ENCODE assay signal across 29 mouse cellular contexts in the genomic region with DNA sequence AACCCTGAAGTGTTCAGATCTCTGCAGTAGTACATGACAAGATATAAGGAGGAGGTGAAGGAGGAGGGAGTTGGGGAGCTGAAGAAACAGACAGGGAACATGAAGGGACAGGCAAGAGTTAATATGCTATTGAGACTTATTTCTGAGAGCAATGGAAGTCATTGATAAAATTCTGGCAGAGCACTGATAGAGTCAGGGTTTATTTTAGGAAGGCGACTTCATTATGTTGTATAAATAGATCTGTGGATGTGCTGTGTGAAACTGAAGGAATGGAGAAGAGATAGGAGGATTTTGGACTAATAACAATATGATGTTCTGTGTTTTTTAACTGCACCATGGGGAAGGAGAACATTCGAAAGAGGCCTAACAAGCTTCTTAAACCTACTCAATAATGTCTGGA.
DNase-seq lines count a peak whose midpoint lies in the region; ATAC-seq lines count a peak whose summit lies in the region.
"Had no signal": no experiment of that assay in that cellular context is flagged by ENCODE, and none has a peak within 500 bp of the region (broad histone marks: within the 10 kb centered on the region; RNA-seq: fewer than 3 reads in every experiment).

No protein-coding gene starts in this region.

- no peaks in the 10 kb centered on the region for H3K27me3 ChIP-seq in heart, embryonic 16.5 days (ENCODE audit: control insufficient read depth, insufficient read depth, low read length)
- H3K27me3 ChIP-seq in liver, embryonic 12.5 days (replicated peaks), result no peaks in the 10 kb centered on the region
- H3K27me3 ChIP-seq: embryonic facial prominence, embryonic 13.5 days; hindbrain, embryonic 12.5 days; liver, embryonic 15.5 days; midbrain, embryonic 15.5 days; neural tube, embryonic 12.5 days had no signal

- H3K4me1 ChIP-seq in heart, embryonic 16.5 days (ENCODE audit: control insufficient read depth, insufficient read depth, low read length), result peaks cover 21% of the 10 kb centered on the region
- no peaks in the 10 kb centered on the region for H3K4me1 ChIP-seq in liver, embryonic 12.5 days
- H3K4me1 ChIP-seq: embryonic facial prominence, embryonic 13.5 days; forebrain, embryonic 10.5 days; hindbrain, embryonic 12.5 days; liver, embryonic 15.5 days; midbrain, embryonic 10.5 days; midbrain, embryonic 15.5 days; neural tube, embryonic 12.5 days had no signal

- peak; percentile 89 for ATAC-seq in heart, embryonic 16.5 days (replicated peaks; ENCODE audit: extremely low read depth, insufficient read depth, low FRiP score)
- no peak for ATAC-seq in liver, embryonic 12.5 days
- ATAC-seq: forebrain, embryonic 16.5 days; intestine, postnatal 0 days; midbrain, embryonic 15.5 days had no signal

- H3K9me3 ChIP-seq in heart, embryonic 16.5 days (replicated peaks; ENCODE audit: control insufficient read depth, low read length), result no peaks in the 10 kb centered on the region
- H3K9me3 ChIP-seq in liver, embryonic 12.5 days (replicated peaks), result no peaks in the 10 kb centered on the region
- H3K9me3 ChIP-seq: embryonic facial prominence, embryonic 13.5 days; forebrain, embryonic 10.5 days; hindbrain, embryonic 12.5 days; liver, embryonic 15.5 days; midbrain, embryonic 10.5 days; midbrain, embryonic 15.5 days; neural tube, embryonic 12.5 days had no signal

- intact Hi-C loops in heart, postnatal 25 days (cut with DNase I), result no loop called here
- intact Hi-C loops in left cerebral cortex, postnatal 36 days (cut with DNase I), result no loop called here

- WGBS in heart, embryonic 16.5 days, result 32% methylated on average over 2 of the region's 2 CpGs
- WGBS in liver, embryonic 12.5 days (ENCODE audit: insufficient replicate concordance), result 42% methylated on average over 2 of the region's 2 CpGs

- peak; percentile 28 to 31 for DNase-seq in heart, adult 18-20 months
- no peak for DNase-seq in heart, postnatal 25 days (ENCODE audit: low spot score)
- DNase-seq in 3T3-L1 (ENCODE audit: low read depth, low spot score), result peak; percentile 30
- DNase-seq in brain, adult 2 months (ENCODE audit: low read depth, low spot score), result peak; percentile 12
- no peak for DNase-seq in adrenal gland, postnatal 25 days
- no peak for DNase-seq in left cerebral cortex, postnatal 36 days (ENCODE audit: low spot score in 2 of 2)
- DNase-seq: adrenal gland, adult 8-10 months; cerebellum, adult 11-12 months; cerebellum, adult 9-11 months; gastrocnemius, postnatal 14 days; kidney, adult 9 months; kidney, postnatal 10 days; liver; lung, embryonic 14.5 days; lung, postnatal 14 days; right cerebral cortex, adult 18-20 months; spleen, adult 18-20 months; thymus, postnatal 14 days had no signal

- H3K36me3 ChIP-seq in heart, embryonic 16.5 days (ENCODE audit: control insufficient read depth, insufficient read depth), result no peaks in the 10 kb centered on the region
- no peaks in the 10 kb centered on the region for H3K36me3 ChIP-seq in liver, embryonic 12.5 days
- H3K36me3 ChIP-seq: embryonic facial prominence, embryonic 13.5 days; forebrain, embryonic 10.5 days; hindbrain, embryonic 12.5 days; liver, embryonic 15.5 days; midbrain, embryonic 10.5 days; midbrain, embryonic 15.5 days; neural tube, embryonic 12.5 days had no signal

- H3K9ac ChIP-seq in heart, embryonic 16.5 days (ENCODE audit: low read length), result no peak overlapping the region
- no peak overlapping the region for H3K9ac ChIP-seq in liver, embryonic 12.5 days
- H3K9ac ChIP-seq: embryonic facial prominence, embryonic 13.5 days; hindbrain, embryonic 12.5 days; liver, embryonic 15.5 days; lung, embryonic 14.5 days; midbrain, embryonic 15.5 days; neural tube, embryonic 12.5 days had no signal

- no peak overlapping the region for H3K4me3 ChIP-seq in heart, embryonic 16.5 days (ENCODE audit: low read length)
- H3K4me3 ChIP-seq in liver, embryonic 12.5 days, result no peak overlapping the region
- H3K4me3 ChIP-seq: embryonic facial prominence, embryonic 13.5 days; forebrain, embryonic 10.5 days; hindbrain, embryonic 12.5 days; liver, embryonic 15.5 days; midbrain, embryonic 10.5 days; midbrain, embryonic 15.5 days; neural tube, embryonic 12.5 days had no signal

- peak overlapping the region; percentile 39; the same call in 1 of the 2 replicates for H3K4me2 ChIP-seq in heart, embryonic 16.5 days (ENCODE audit: low read depth, low read length)
- H3K4me2 ChIP-seq in liver, embryonic 12.5 days, result no peak overlapping the region
- H3K4me2 ChIP-seq: embryonic facial prominence, embryonic 13.5 days; hindbrain, embryonic 12.5 days; liver, embryonic 15.5 days; lung, embryonic 14.5 days; midbrain, embryonic 15.5 days; neural tube, embryonic 12.5 days had no signal

- peak overlapping the region; percentile 86 for H3K27ac ChIP-seq in heart, embryonic 16.5 days (ENCODE audit: low read length)
- no peak overlapping the region for H3K27ac ChIP-seq in liver, embryonic 12.5 days
- H3K27ac ChIP-seq: embryonic facial prominence, embryonic 13.5 days; forebrain, embryonic 10.5 days; hindbrain, embryonic 12.5 days; liver, embryonic 15.5 days; midbrain, embryonic 10.5 days; midbrain, embryonic 15.5 days; neural tube, embryonic 12.5 days had no signal

Comparison
In these comparisons a context has a peak if more than half of its experiments do, and no peak if none do; other contexts are left out.
1. DNase-seq: peak in heart, adult 18-20 months (2 of 2), 3T3-L1 (single experiment) and brain, adult 2 months (single experiment); none in heart, postnatal 25 days (single experiment), adrenal gland, postnatal 25 days (single experiment) and left cerebral cortex, postnatal 36 days (0 of 2).